Mouse (Mus musculus): ENCODE measurements at regions not wholly inside any gene's neighbourhood (a gene's known extent, or its start where the extent isn't known, plus 50 kb on each side); places are given as distances from the start of the nearest gene placed in this dataset.

GRCm38 (mm10) chr10:84048706-84049105 lies 326.0 kb downstream of the 1500009L16Rik start:
- Histone ChIP-seq H3K27ac (ENCODE audit: low read length) (no peak overlapping the region), H3K4me2 (replicated peaks; ENCODE audit: low read depth, low read length) (no peak overlapping the region), H3K4me3 (ENCODE audit: low read depth, low read length) (no peak overlapping the region), H3K4me1 (ENCODE audit: control insufficient read depth, insufficient read depth, low read length) (0 out of 2 replicates have a peak, but pooled peaks cover 3% of the 10 kb centered on the region), H3K27me3 (ENCODE audit: control insufficient read depth, insufficient read depth, low read length) (no peaks in the 10 kb centered on the region), H3K9ac (replicated peaks; ENCODE audit: low read depth, low read length) (no peak overlapping the region), H3K36me3 (ENCODE audit: control insufficient read depth, insufficient read depth, low read length) (no peaks in the 10 kb centered on the region), H3K9me3 (ENCODE audit: control insufficient read depth, low read depth, low read length) (no peaks in the 10 kb centered on the region)
- ATAC-seq (ENCODE audit: insufficient number of reproducible peaks, insufficient read depth, low FRiP score, low read depth) = no peak
- 67% methylated on average over 5 of the region's 5 CpGs for WGBS

GRCm38 (mm10) chr10:84052696-84053095 lies 330.0 kb downstream of the 1500009L16Rik start:
- WGBS = 90% methylated on average over 8 of the region's 8 CpGs
- no peak for ATAC-seq (ENCODE audit: insufficient number of reproducible peaks, insufficient read depth, low FRiP score, low read depth)
- H3K9ac ChIP-seq (replicated peaks; ENCODE audit: low read depth, low read length) = no peak overlapping the region

GRCm38 (mm10) chr10:84054551-84055336 lies 332.1 kb downstream of the 1500009L16Rik start:
- no peak for ATAC-seq (ENCODE audit: insufficient number of reproducible peaks, insufficient read depth, low FRiP score, low read depth)
- 50% methylated on average over 6 of the region's 6 CpGs for WGBS

More at GRCm38 (mm10) chr10:84052696-84053095, 330.0 kb downstream of the 1500009L16Rik start:
- Histone ChIP-seq H3K4me1 (ENCODE audit: control insufficient read depth, insufficient read depth, low read length) (0 out of 2 replicates have a peak, but pooled peaks cover 3% of the 10 kb centered on the region), H3K27ac (ENCODE audit: low read length) (no peak overlapping the region), H3K9me3 (ENCODE audit: control insufficient read depth, low read depth, low read length) (no peaks in the 10 kb centered on the region), H3K4me3 (ENCODE audit: low read depth, low read length) (no peak overlapping the region), H3K36me3 (ENCODE audit: control insufficient read depth, insufficient read depth, low read length) (no peaks in the 10 kb centered on the region), H3K4me2 (replicated peaks; ENCODE audit: low read depth, low read length) (no peak overlapping the region), H3K27me3 (ENCODE audit: control insufficient read depth, insufficient read depth, low read length) (no peaks in the 10 kb centered on the region)

GRCm38 (mm10) chr10:84055402-84056167 lies 332.9 kb downstream of the 1500009L16Rik start:
- ATAC-seq (ENCODE audit: insufficient number of reproducible peaks, insufficient read depth, low FRiP score, low read depth) = no peak
- Histone ChIP-seq H3K27ac (ENCODE audit: low read length) (peak overlapping the region; percentile 29; the same call in 1 of the 2 replicates), H3K4me3 (ENCODE audit: low read depth, low read length) (no peak overlapping the region), H3K36me3 (ENCODE audit: control insufficient read depth, insufficient read depth, low read length) (no peaks in the 10 kb centered on the region), H3K27me3 (ENCODE audit: control insufficient read depth, insufficient read depth, low read length) (no peaks in the 10 kb centered on the region), H3K4me2 (replicated peaks; ENCODE audit: low read depth, low read length) (no peak overlapping the region), H3K9me3 (ENCODE audit: control insufficient read depth, low read depth, low read length) (no peaks in the 10 kb centered on the region), H3K4me1 (ENCODE audit: control insufficient read depth, insufficient read depth, low read length) (peaks cover 4% of the 10 kb centered on the region; the same call in 1 of the 2 replicates), H3K9ac (replicated peaks; ENCODE audit: low read depth, low read length) (no peak overlapping the region)
- 61% methylated on average over 10 of the region's 10 CpGs for WGBS

More at GRCm38 (mm10) chr10:84054551-84055336, 332.1 kb downstream of the 1500009L16Rik start:
- Histone ChIP-seq H3K9ac (replicated peaks; ENCODE audit: low read depth, low read length) (no peak overlapping the region), H3K27ac (ENCODE audit: low read length) (no peak overlapping the region; the same call in 1 of the 2 replicates), H3K4me2 (replicated peaks; ENCODE audit: low read depth, low read length) (no peak overlapping the region), H3K4me1 (ENCODE audit: control insufficient read depth, insufficient read depth, low read length) (no peaks in the 10 kb centered on the region), H3K9me3 (ENCODE audit: control insufficient read depth, low read depth, low read length) (no peaks in the 10 kb centered on the region), H3K4me3 (ENCODE audit: low read depth, low read length) (no peak overlapping the region), H3K36me3 (ENCODE audit: control insufficient read depth, insufficient read depth, low read length) (no peaks in the 10 kb centered on the region), H3K27me3 (ENCODE audit: control insufficient read depth, insufficient read depth, low read length) (no peaks in the 10 kb centered on the region)

- H3K27ac ChIP-seq (ENCODE audit: low read length) = no peak overlapping the region
These were observed 333.9 kb downstream of the 1500009L16Rik start for GRCm38 (mm10) chr10:84056323-84057169.

GRCm38 (mm10) chr10:84058301-84058700 lies 335.6 kb downstream of the 1500009L16Rik start:
- Histone ChIP-seq H3K36me3 (ENCODE audit: control insufficient read depth, insufficient read depth, low read length) (no peaks in the 10 kb centered on the region), H3K4me2 (replicated peaks; ENCODE audit: low read depth, low read length) (no peak overlapping the region), H3K4me3 (ENCODE audit: low read depth, low read length) (no peak overlapping the region), H3K9ac (replicated peaks; ENCODE audit: low read depth, low read length) (no peak overlapping the region), H3K27ac (ENCODE audit: low read length) (no peak overlapping the region), H3K9me3 (ENCODE audit: control insufficient read depth, low read depth, low read length) (no peaks in the 10 kb centered on the region), H3K4me1 (ENCODE audit: control insufficient read depth, insufficient read depth, low read length) (peaks cover 5% of the 10 kb centered on the region; the same call in 1 of the 2 replicates), H3K27me3 (ENCODE audit: control insufficient read depth, insufficient read depth, low read length) (no peaks in the 10 kb centered on the region)
- ATAC-seq (ENCODE audit: insufficient number of reproducible peaks, insufficient read depth, low FRiP score, low read depth) = no peak
- WGBS = 91% methylated on average over 2 of the region's 2 CpGs

More at GRCm38 (mm10) chr10:84056323-84057169, 333.9 kb downstream of the 1500009L16Rik start:
- Histone ChIP-seq H3K36me3 (ENCODE audit: control insufficient read depth, insufficient read depth, low read length) (no peaks in the 10 kb centered on the region), H3K9me3 (ENCODE audit: control insufficient read depth, low read depth, low read length) (no peaks in the 10 kb centered on the region), H3K27me3 (ENCODE audit: control insufficient read depth, insufficient read depth, low read length) (no peaks in the 10 kb centered on the region), H3K4me3 (ENCODE audit: low read depth, low read length) (no peak overlapping the region), H3K9ac (replicated peaks; ENCODE audit: low read depth, low read length) (no peak overlapping the region), H3K4me1 (ENCODE audit: control insufficient read depth, insufficient read depth, low read length) (peaks cover 5% of the 10 kb centered on the region; the same call in 1 of the 2 replicates), H3K4me2 (replicated peaks; ENCODE audit: low read depth, low read length) (no peak overlapping the region)
- ATAC-seq (ENCODE audit: insufficient number of reproducible peaks, insufficient read depth, low FRiP score, low read depth) = no peak
- 82% methylated on average over 14 of the region's 14 CpGs for WGBS

- Histone ChIP-seq H3K36me3 (ENCODE audit: control insufficient read depth, insufficient read depth, low read length) (no peaks in the 10 kb centered on the region), H3K27ac (ENCODE audit: low read length) (no peak overlapping the region), H3K4me3 (ENCODE audit: low read depth, low read length) (no peak overlapping the region), H3K9me3 (ENCODE audit: control insufficient read depth, low read depth, low read length) (no peaks in the 10 kb centered on the region), H3K4me1 (ENCODE audit: control insufficient read depth, insufficient read depth, low read length) (peaks cover 5% of the 10 kb centered on the region; the same call in 1 of the 2 replicates), H3K27me3 (ENCODE audit: control insufficient read depth, insufficient read depth, low read length) (no peaks in the 10 kb centered on the region), H3K9ac (replicated peaks; ENCODE audit: low read depth, low read length) (no peak overlapping the region), H3K4me2 (replicated peaks; ENCODE audit: low read depth, low read length) (no peak overlapping the region)
- ATAC-seq (ENCODE audit: insufficient number of reproducible peaks, insufficient read depth, low FRiP score, low read depth) = no peak
- WGBS = 88% methylated on average over 9 of the region's 9 CpGs
These were observed 337.2 kb downstream of the 1500009L16Rik start for GRCm38 (mm10) chr10:84059646-84060491.
